ENCODE assay signal across 9 mouse cellular contexts in genomic region chr19:4148819-4149218, GRCm38 (mm10). TPM values are rescaled to one million over a fixed set of nuclear protein-coding genes. Genes with fewer than 3 reads are reported as not detected.
DNase-seq lines count a peak whose midpoint lies in the region; TF ChIP-seq lines count a peak whose summit lies in the region.
"Had no signal": no experiment of that assay in that cellular context is flagged by ENCODE, and none has a peak within 500 bp of the region (broad histone marks: within the 10 kb centered on the region; RNA-seq: fewer than 3 reads in every experiment).

No protein-coding gene starts in this region.

- peaks cover 6% of the 10 kb centered on the region; the same call in 1 of the 2 replicates for H3K9me3 ChIP-seq in forebrain, embryonic 10.5 days
- H3K9me3 ChIP-seq in limb, embryonic 10.5 days (replicated peaks): no peaks in the 10 kb centered on the region

- DNase-seq in spleen, adult 2 months (ENCODE audit: low read depth in 1 of 2, low spot score in 2 of 2): no peak
- no peak for DNase-seq in spleen, postnatal 4 days (ENCODE audit: low spot score in 2 of 2)
- DNase-seq in forebrain, embryonic 10.5 days (ENCODE audit: extremely low spot score, low spot score): no peak
- no peak for DNase-seq in limb, embryonic 10.5 days (ENCODE audit: low spot score)
- no peak for DNase-seq in gastrocnemius, adult 8-10 months (ENCODE audit: low spot score in 2 of 2)
- DNase-seq in urinary bladder, adult 2 months (ENCODE audit: low spot score): no peak
- DNase-seq in spleen, postnatal 36 days (ENCODE audit: low spot score in 2 of 2): no peak

- peaks cover 22% of the 10 kb centered on the region for H3K36me3 ChIP-seq in spleen, adult 2 months (ENCODE audit: control insufficient read depth, insufficient read depth, low read length)
- peaks cover 40% of the 10 kb centered on the region for H3K36me3 ChIP-seq in forebrain, embryonic 10.5 days (replicated peaks)
- H3K36me3 ChIP-seq in limb, embryonic 10.5 days: peaks cover 42% of the 10 kb centered on the region
- H3K36me3 ChIP-seq in small intestine, adult 2 months (ENCODE audit: control insufficient read depth, insufficient read depth, low read length): peaks cover 40% of the 10 kb centered on the region

- H3K27ac ChIP-seq in spleen, adult 2 months (ENCODE audit: insufficient read depth, low read length): peak overlapping the region; percentile 86
- H3K27ac ChIP-seq in forebrain, embryonic 10.5 days: peak overlapping the region; percentile 88
- H3K27ac ChIP-seq in limb, embryonic 10.5 days: peak overlapping the region; percentile 90
- peak overlapping the region; percentile 86 for H3K27ac ChIP-seq in small intestine, adult 2 months (ENCODE audit: insufficient read depth, low read depth, low read length)

- peak overlapping the region; percentile 77 for H3K4me3 ChIP-seq in spleen, adult 2 months (ENCODE audit: extremely low read depth, insufficient read depth, insufficient read length)
- peak overlapping the region; percentile 73 for H3K4me3 ChIP-seq in forebrain, embryonic 10.5 days
- peak overlapping the region; percentile 90 for H3K4me3 ChIP-seq in limb, embryonic 10.5 days
- peak overlapping the region; percentile 94 for H3K4me3 ChIP-seq in small intestine, adult 2 months (ENCODE audit: low read depth, low read length)

- no peaks in the 10 kb centered on the region for H3K27me3 ChIP-seq in spleen, adult 2 months (ENCODE audit: control insufficient read depth, insufficient read depth, low read length)
- no peaks in the 10 kb centered on the region for H3K27me3 ChIP-seq in forebrain, embryonic 10.5 days (ENCODE audit: poor library complexity, severe bottlenecking)
- no peaks in the 10 kb centered on the region for H3K27me3 ChIP-seq in limb, embryonic 10.5 days (ENCODE audit: low read depth, poor library complexity, severe bottlenecking)
- no peaks in the 10 kb centered on the region for H3K27me3 ChIP-seq in small intestine, adult 2 months (ENCODE audit: control insufficient read depth, insufficient read depth, low read length)

- 6% methylated on average over 8 of the region's 8 CpGs for WGBS in spleen, adult 2 months
- WGBS in forebrain, embryonic 10.5 days: 7% methylated on average over 8 of the region's 8 CpGs
- 2% methylated on average over 6 of the region's 8 CpGs for WGBS in limb, embryonic 10.5 days
- under 1% methylated on average over 8 of the region's 8 CpGs for WGBS in small intestine, adult 2 months

- no peak for TF ChIP-seq POLR2A in spleen, adult 2 months (IDR thresholded peaks at IDR 0.05; ENCODE audit: low read depth, low read length)
- TF ChIP-seq POLR2A in small intestine, adult 2 months (IDR thresholded peaks at IDR 0.05; ENCODE audit: low read depth, low read length): no peak

- no peak for TF ChIP-seq CTCF in spleen, adult 2 months (IDR thresholded peaks at IDR 0.05; ENCODE audit: extremely low read depth, insufficient read depth, insufficient read length, insufficient replicate concordance)
- TF ChIP-seq CTCF in small intestine, adult 2 months (IDR thresholded peaks at IDR 0.05; ENCODE audit: extremely low read depth, insufficient read length, insufficient replicate concordance, low read depth, low read length): no peak

- H3K4me1 ChIP-seq in spleen, adult 2 months (ENCODE audit: control insufficient read depth, insufficient read depth, insufficient read length): peaks cover 50% of the 10 kb centered on the region
- H3K4me1 ChIP-seq in forebrain, embryonic 10.5 days: peaks cover 34% of the 10 kb centered on the region
- peaks cover 46% of the 10 kb centered on the region for H3K4me1 ChIP-seq in limb, embryonic 10.5 days
- peaks cover 12% of the 10 kb centered on the region for H3K4me1 ChIP-seq in small intestine, adult 2 months (ENCODE audit: control insufficient read depth, insufficient read depth, insufficient read length, low read length)

RNA-seq across cellular contexts. Expression of gene Coro1b, which starts 0.4 kb away (rescaled TPM):
- 386 and 394 TPM in 2 replicates for polyA plus RNA-seq in spleen, adult 2 months (2012; rRNA removed)
- polyA plus RNA-seq in forebrain, embryonic 10.5 days (2016; fragmentation: Nextera tagmentation; extraction: Ambion mirVana): 128 and 130 TPM in 2 replicates
- polyA plus RNA-seq in limb, embryonic 10.5 days (2016; fragmentation: Nextera tagmentation; extraction: Ambion mirVana): 129 and 148 TPM in 2 replicates
- polyA plus RNA-seq in small intestine, adult 2 months (2012; rRNA removed): 264 and 493 TPM in 2 replicates
- 10 to 100 TPM; 10.4 to 13.2 (median 11.6) TPM for total RNA-seq in gastrocnemius, adult 8-10 months (2022)
- 243 and 277 TPM in 2 replicates for polyA plus RNA-seq in urinary bladder, adult 2 months (2012; rRNA removed)

RNA-seq across cellular contexts. Expression of gene Ptprcap, which starts 4.6 kb away (rescaled TPM):
- polyA plus RNA-seq in spleen, adult 2 months (2012; rRNA removed): 631 and 1,026 TPM in 2 replicates
- 0.71 TPM in 1 of 2 replicates, not detected in the other for polyA plus RNA-seq in forebrain, embryonic 10.5 days (2016; fragmentation: Nextera tagmentation; extraction: Ambion mirVana)
- polyA plus RNA-seq in limb, embryonic 10.5 days (2016; fragmentation: Nextera tagmentation; extraction: Ambion mirVana): 0.93 and 1.4 TPM in 2 replicates
- 95.3 and 169 TPM in 2 replicates for polyA plus RNA-seq in small intestine, adult 2 months (2012; rRNA removed)
- total RNA-seq in gastrocnemius, adult 8-10 months (2022): under 1 TPM in 2 of 4 experiments, not detected in 2; 0.27 to 0.38 TPM
- 4.2 and 4.4 TPM in 2 replicates for polyA plus RNA-seq in urinary bladder, adult 2 months (2012; rRNA removed)

RNA-seq across cellular contexts. Expression of gene Cabp4, which starts 5.0 kb away (rescaled TPM):
- polyA plus RNA-seq in spleen, adult 2 months (2012; rRNA removed): 1.9 and 2.2 TPM in 2 replicates
- polyA plus RNA-seq in forebrain, embryonic 10.5 days (2016; fragmentation: Nextera tagmentation; extraction: Ambion mirVana): not detected in 2 replicates
- 0.15 TPM in 1 of 2 replicates, not detected in the other for polyA plus RNA-seq in limb, embryonic 10.5 days (2016; fragmentation: Nextera tagmentation; extraction: Ambion mirVana)
- polyA plus RNA-seq in small intestine, adult 2 months (2012; rRNA removed): 0.25 and 0.42 TPM in 2 replicates
- total RNA-seq in gastrocnemius, adult 8-10 months (2022): not detected
- 0.30 and 0.31 TPM in 2 replicates for polyA plus RNA-seq in urinary bladder, adult 2 months (2012; rRNA removed)
- total RNA-seq: common myeloid progenitor, adult 5-6 weeks had no signal

RNA-seq across cellular contexts. Expression of gene Gpr152, which starts 9.2 kb away (rescaled TPM):
- polyA plus RNA-seq in spleen, adult 2 months (2012; rRNA removed): 0.09 and 0.11 TPM in 2 replicates
- not detected in 2 replicates for polyA plus RNA-seq in forebrain, embryonic 10.5 days (2016; fragmentation: Nextera tagmentation; extraction: Ambion mirVana)
- not detected in 2 replicates for polyA plus RNA-seq in limb, embryonic 10.5 days (2016; fragmentation: Nextera tagmentation; extraction: Ambion mirVana)
- polyA plus RNA-seq in small intestine, adult 2 months (2012; rRNA removed): 0.06 TPM in 1 of 2 replicates, not detected in the other
- not detected for total RNA-seq in gastrocnemius, adult 8-10 months (2022)
- 0.04 and 0.10 TPM in 2 replicates for polyA plus RNA-seq in urinary bladder, adult 2 months (2012; rRNA removed)
- total RNA-seq: common myeloid progenitor, adult 5-6 weeks had no signal

RNA-seq across cellular contexts. Expression of gene Rps6kb2, which starts 14.3 kb away (rescaled TPM):
- polyA plus RNA-seq in spleen, adult 2 months (2012; rRNA removed): 40.7 and 51.5 TPM in 2 replicates
- polyA plus RNA-seq in forebrain, embryonic 10.5 days (2016; fragmentation: Nextera tagmentation; extraction: Ambion mirVana): 59.7 TPM in 2 replicates
- 58.3 and 66.0 TPM in 2 replicates for polyA plus RNA-seq in limb, embryonic 10.5 days (2016; fragmentation: Nextera tagmentation; extraction: Ambion mirVana)
- polyA plus RNA-seq in small intestine, adult 2 months (2012; rRNA removed): 37.9 and 42.5 TPM in 2 replicates
- total RNA-seq in gastrocnemius, adult 8-10 months (2022): 10 to 100 TPM; 18.6 to 28.4 (median 25.7) TPM
- polyA plus RNA-seq in urinary bladder, adult 2 months (2012; rRNA removed): 42.6 and 51.9 TPM in 2 replicates

Comparison
In these comparisons a context has a peak if more than half of its experiments do, and no peak if none do; other contexts are left out.
1. RNA of gene Ptprcap, which starts 4.6 kb away (polyA plus RNA-seq): 631 to 1,026 TPM in spleen, adult 2 months and 95.3 to 169 TPM in small intestine, adult 2 months; 4.2 to 4.4 TPM in urinary bladder, adult 2 months, 0.93 to 1.4 TPM in limb, embryonic 10.5 days and 0.71 TPM in forebrain, embryonic 10.5 days; every median in the first group is over 10 times any median in the second.
2. Peak in every context shown above with its lines, with median percentiles within 50 percentile points of each other: H3K27ac ChIP-seq and H3K4me3 ChIP-seq.